Mouse (Mus musculus): ENCODE results near the gene 1700029H14Rik. TPM values are rescaled to one million over a fixed set of nuclear protein-coding genes. Genes with fewer than 3 reads are reported as not detected.

Gene 1700029H14Rik
- polyA plus RNA-seq, 1 experiment from 2014 or later, result not detected

GRCm38 (mm10) chr8:13503936-13504606 lies 58.2 kb downstream of the 1700029H14Rik start:
- H3K4me1 ChIP-seq (replicated peaks; ENCODE audit: control insufficient read depth, insufficient read depth, low read length), result no peaks in the 10 kb centered on the region
- no peak overlapping the region for H3K9ac ChIP-seq (replicated peaks; ENCODE audit: low read depth, low read length)
- no peak overlapping the region for H3K4me2 ChIP-seq (ENCODE audit: low read length)
- H3K36me3 ChIP-seq (ENCODE audit: control insufficient read depth, insufficient read depth), result no peaks in the 10 kb centered on the region
- no peaks in the 10 kb centered on the region for H3K9me3 ChIP-seq (ENCODE audit: control insufficient read depth, low read length)
- no peak for ATAC-seq
- H3K27ac ChIP-seq (ENCODE audit: low read length), result no peak overlapping the region
- 88% methylated on average over 8 of the region's 8 CpGs for WGBS
- H3K4me3 ChIP-seq (replicated peaks; ENCODE audit: low read length), result no peak overlapping the region
- H3K27me3 ChIP-seq (replicated peaks; ENCODE audit: control insufficient read depth, insufficient read depth, low read length), result no peaks in the 10 kb centered on the region

DNA sequence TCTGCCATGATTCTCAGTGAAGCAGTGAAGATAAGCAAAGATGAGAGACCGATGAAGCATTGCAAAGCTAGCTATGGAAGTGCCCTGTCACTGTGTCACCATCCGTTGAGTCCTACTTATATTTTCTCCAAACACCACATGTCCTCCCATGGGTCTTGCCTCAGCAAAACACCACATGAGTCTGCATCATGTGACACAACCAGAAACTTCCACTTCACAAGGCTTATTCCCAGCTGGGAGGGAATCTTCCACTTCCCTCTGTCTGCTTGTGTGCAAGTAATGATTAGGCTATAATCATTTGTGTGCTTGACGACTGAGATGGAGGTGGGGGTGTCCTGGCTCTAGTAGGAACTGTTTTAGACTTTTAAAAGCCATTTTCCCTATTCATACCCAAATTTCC lies 61.0 kb downstream of the 1700029H14Rik start:
- H3K27me3 ChIP-seq (replicated peaks; ENCODE audit: control insufficient read depth, insufficient read depth, low read length), result peaks cover under 1% of the 10 kb centered on the region; the same call in 1 of the 2 replicates
- no peaks in the 10 kb centered on the region for H3K36me3 ChIP-seq (ENCODE audit: control insufficient read depth, insufficient read depth)
- no peak overlapping the region for H3K4me3 ChIP-seq (replicated peaks; ENCODE audit: low read length)
- H3K4me1 ChIP-seq (replicated peaks; ENCODE audit: control insufficient read depth, insufficient read depth, low read length), result no peaks in the 10 kb centered on the region
- WGBS, result 80% methylated on average over 3 of the region's 3 CpGs
- no peak overlapping the region for H3K9ac ChIP-seq (replicated peaks; ENCODE audit: low read depth, low read length)
- no peaks in the 10 kb centered on the region for H3K9me3 ChIP-seq (ENCODE audit: control insufficient read depth, low read length)
- no peak overlapping the region for H3K27ac ChIP-seq (ENCODE audit: low read length)
- ATAC-seq, result no peak
- H3K4me2 ChIP-seq (ENCODE audit: low read length), result no peak overlapping the region

Other genes with a start within 250 kb of the 1700029H14Rik start
- gene Tfdp1, start 223.7 kb downstream of the 1700029H14Rik start, polyA plus RNA-seq (2015; fragmentation: Nextera tagmentation; extraction: Ambion mirVana), result 130 and 151 TPM in 2 replicates
- not detected in 2 replicates for gene Atp4b, start 165.6 kb downstream of the 1700029H14Rik start, polyA plus RNA-seq (2015; fragmentation: Nextera tagmentation; extraction: Ambion mirVana)
- gene Grk1, start 157.4 kb downstream of the 1700029H14Rik start, polyA plus RNA-seq (2015; fragmentation: Nextera tagmentation; extraction: Ambion mirVana), result not detected in 2 replicates
- 0.26 and 0.29 TPM in 2 replicates for gene Tmem255b, start 127.3 kb downstream of the 1700029H14Rik start, polyA plus RNA-seq (2015; fragmentation: Nextera tagmentation; extraction: Ambion mirVana)
- 23.9 and 25.5 TPM in 2 replicates for gene Gas6, start 68.0 kb downstream of the 1700029H14Rik start, polyA plus RNA-seq (2015; fragmentation: Nextera tagmentation; extraction: Ambion mirVana)
- 26.8 and 27.1 TPM in 2 replicates for gene Rasa3, start 115.1 kb upstream of the 1700029H14Rik start, polyA plus RNA-seq (2015; fragmentation: Nextera tagmentation; extraction: Ambion mirVana)
- gene Cfap97d2, start 143.4 kb upstream of the 1700029H14Rik start, polyA plus RNA-seq (2015; fragmentation: Nextera tagmentation; extraction: Ambion mirVana), result 0.81 and 1.3 TPM in 2 replicates
- gene Cdc16, start 195.2 kb upstream of the 1700029H14Rik start, polyA plus RNA-seq (2015; fragmentation: Nextera tagmentation; extraction: Ambion mirVana), result 172 and 192 TPM in 2 replicates
- 43.9 and 44.7 TPM in 2 replicates for gene Upf3a, start 223.2 kb upstream of the 1700029H14Rik start, polyA plus RNA-seq (2015; fragmentation: Nextera tagmentation; extraction: Ambion mirVana)